Mouse (Mus musculus) heart, embryonic 11.5 days (tissue): ENCODE results near the gene Hspb11. TPM values are rescaled to one million over a fixed set of nuclear protein-coding genes. Genes with fewer than 3 reads are reported as not detected.

Source experiments
- ATAC-seq: fragments of 200-750 bp; cut with Nextera tagmentation; replicated peaks from 2 replicates; pipeline ENCODE4 v1.8.0; 2017; ENCODE audit warnings: moderate library complexity; ENCODE audit not compliant: insufficient number of reproducible peaks, low FRiP score, low TSS enrichment
- H3K27ac ChIP-seq: fragments of 300-500 bp; sonication (generic); 2 replicates; pipeline ENCODE4 v1.5.1; 2014; ENCODE audit warnings: mild to moderate bottlenecking, low read depth, low read length
- H3K27me3 ChIP-seq: fragments of 300-500 bp; sonication (generic); 2 replicates; pipeline ENCODE4 v1.6.1; 2014; ENCODE audit warnings: mild to moderate bottlenecking, low read length, mixed read lengths; ENCODE audit not compliant: control insufficient read depth, insufficient read depth
- H3K36me3 ChIP-seq: fragments of 300-500 bp; sonication (generic); 2 replicates; pipeline ENCODE4 v1.6.1; 2014; ENCODE audit warnings: mild to moderate bottlenecking, low read length, moderate library complexity, mixed read lengths; ENCODE audit not compliant: control insufficient read depth, insufficient read depth
- H3K4me1 ChIP-seq: fragments of 300-500 bp; sonication (generic); 2 replicates; pipeline ENCODE4 v1.6.1; 2014; ENCODE audit warnings: low read length; ENCODE audit not compliant: control insufficient read depth, insufficient read depth
- H3K4me2 ChIP-seq: fragments of 300-500 bp; sonication (generic); 2 replicates; pipeline ENCODE4 v1.6.1; 2014; ENCODE audit warnings: mild to moderate bottlenecking, moderate library complexity
- H3K4me3 ChIP-seq: fragments of 300-500 bp; sonication (generic); 2 replicates; pipeline ENCODE4 v1.5.1; 2014; ENCODE audit warnings: low read depth, low read length
- H3K9ac ChIP-seq: fragments of 300-500 bp; sonication (generic); 2 replicates; pipeline ENCODE4 v1.6.1; 2014; ENCODE audit warnings: mild to moderate bottlenecking, low read depth, low read length, moderate library complexity
- H3K9me3 ChIP-seq: fragments of 300-500 bp; sonication (generic); replicated peaks from 2 replicates; pipeline ENCODE4 v1.6.1; 2016; ENCODE audit warnings: low read length; ENCODE audit not compliant: control insufficient read depth
- WGBS: fragments of 180-500 bp; shearing (Covaris S2); extraction: QIAGEN DNeasy Blood & Tissue Kit; methylation state at CpG from one replicate; pipeline ENCODE4 v1.1.7; 2014; ENCODE audit not compliant: insufficient replicate concordance; 5-methylcytosine and 5-hydroxymethylcytosine counted together
- polyA plus RNA-seq: library from polyadenylated mRNA; unstranded; fragments of >200 nt; fragmentation: Nextera tagmentation; extraction: Ambion mirVana; gene quantifications from 2 replicates; pipeline ENCODE4 v1.2.1, GENCODE M21; 2014

Gene Hspb11
- polyA plus RNA-seq, 1 experiment from 2014 or later: 38.7 TPM

DNA sequence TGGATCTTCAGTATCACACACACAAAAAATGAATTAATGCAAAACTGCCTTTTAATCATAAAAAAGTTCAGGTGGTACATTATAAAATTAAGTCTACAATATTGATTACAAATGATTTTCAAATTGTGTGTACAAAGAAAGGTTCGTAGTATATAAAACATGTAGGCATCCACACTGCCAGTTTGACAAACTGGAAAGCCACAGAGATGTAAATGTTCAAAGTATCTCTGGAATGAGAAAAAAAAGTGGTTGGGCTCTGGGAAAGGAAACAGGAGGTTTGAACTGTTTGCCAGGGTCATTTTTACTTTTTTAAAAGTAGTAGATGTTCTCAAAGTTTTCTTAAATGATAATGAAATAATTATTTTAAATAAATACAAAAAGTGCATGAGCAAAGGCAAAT is 7.4 kb upstream of the Hspb11 start:
- Histone ChIP-seq H3K4me2 (no peak overlapping the region), H3K27ac (peak overlapping the region; percentile 74), H3K9me3 (no peaks in the 10 kb centered on the region), H3K4me3 (no peak overlapping the region), H3K4me1 (peaks cover 51% of the 10 kb centered on the region), H3K36me3 (peaks cover 14% of the 10 kb centered on the region), H3K9ac (no peak overlapping the region), H3K27me3 (no peaks in the 10 kb centered on the region)
- WGBS: 31% methylated on average over 1 of the region's 1 CpGs
- no peak for ATAC-seq

DNA sequence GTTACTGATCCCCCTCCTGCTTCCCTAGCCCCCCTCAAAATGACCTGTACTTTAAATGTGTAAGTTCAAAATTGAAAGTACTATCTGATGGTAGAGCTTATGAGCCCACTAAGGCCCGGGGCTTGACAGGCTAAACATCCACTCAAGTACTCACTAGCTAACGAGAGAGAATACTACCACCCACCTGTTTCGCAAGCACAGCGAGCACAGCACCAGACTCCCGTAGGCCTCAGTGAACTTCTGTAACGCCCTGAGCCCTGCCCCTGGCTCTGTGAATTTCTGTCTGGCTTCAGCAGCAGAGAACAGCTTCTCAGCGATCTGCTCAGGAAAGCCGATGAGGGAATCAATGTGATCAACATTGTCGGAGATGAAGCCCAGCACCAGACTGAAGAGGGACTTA is 6.3 kb upstream of the Hspb11 start:
- no peak for ATAC-seq
- Histone ChIP-seq H3K9ac (no peak overlapping the region), H3K36me3 (peaks cover 5% of the 10 kb centered on the region), H3K9me3 (no peaks in the 10 kb centered on the region), H3K4me1 (peaks cover 55% of the 10 kb centered on the region), H3K4me2 (no peak overlapping the region), H3K27me3 (no peaks in the 10 kb centered on the region), H3K27ac (no peak overlapping the region), H3K4me3 (no peak overlapping the region)
- 71% methylated on average over 9 of the region's 9 CpGs for WGBS

DNA sequence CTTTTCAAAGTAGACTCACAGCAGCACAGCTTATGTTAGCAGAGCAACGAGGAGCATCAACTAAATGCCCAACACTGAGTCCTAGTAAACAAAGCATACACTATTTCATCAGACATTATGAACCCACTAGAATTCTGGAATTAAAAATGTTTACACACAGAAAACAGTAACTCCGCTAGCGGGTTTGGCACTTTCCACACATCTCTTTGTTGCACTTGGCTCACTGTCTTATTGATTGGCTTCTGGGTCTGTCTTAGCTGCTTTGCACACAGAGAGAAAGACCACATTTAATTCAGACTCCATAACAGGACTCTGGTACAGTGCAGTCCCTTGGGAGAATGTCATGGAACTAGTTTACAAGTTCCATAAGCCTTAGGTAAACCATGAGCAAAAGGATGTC is 5.3 kb upstream of the Hspb11 start:
- Histone ChIP-seq H3K27me3 (no peaks in the 10 kb centered on the region), H3K9ac (no peak overlapping the region), H3K4me1 (peaks cover 57% of the 10 kb centered on the region), H3K9me3 (no peaks in the 10 kb centered on the region), H3K4me3 (no peak overlapping the region), H3K36me3 (peaks cover 1% of the 10 kb centered on the region), H3K4me2 (no peak overlapping the region), H3K27ac (no peak overlapping the region)
- WGBS: 79% methylated on average over 3 of the region's 3 CpGs
- no peak for ATAC-seq

DNA sequence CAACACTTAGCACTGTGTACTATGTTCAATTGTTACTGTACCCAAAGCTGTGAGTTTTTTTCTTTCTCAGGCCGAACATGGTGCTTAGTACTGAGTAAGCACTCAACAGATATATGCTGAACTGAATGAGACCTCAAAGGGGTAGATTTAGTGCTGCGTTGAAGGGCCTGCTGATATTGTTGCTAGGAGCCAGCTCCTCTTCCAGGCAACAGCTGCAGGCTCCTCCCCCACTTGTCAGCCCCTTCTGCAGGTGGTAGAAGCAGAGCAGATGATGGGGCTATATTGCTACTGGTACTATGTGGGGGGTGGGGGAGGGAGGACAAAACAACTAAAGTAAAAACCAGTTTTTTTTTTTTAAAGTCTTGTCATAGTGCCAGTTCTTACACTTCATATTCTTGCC is 3.9 kb upstream of the Hspb11 start:
- no peak overlapping the region for H3K9ac ChIP-seq
- no peaks in the 10 kb centered on the region for H3K36me3 ChIP-seq
- peaks cover 50% of the 10 kb centered on the region for H3K4me1 ChIP-seq
- 20% methylated on average over 2 of the region's 2 CpGs for WGBS
- peak overlapping the region; percentile 35 for H3K4me2 ChIP-seq
- H3K4me3 ChIP-seq: no peak overlapping the region
- no peaks in the 10 kb centered on the region for H3K27me3 ChIP-seq
- H3K27ac ChIP-seq: no peak overlapping the region; the same call in 1 of the 2 replicates
- no peaks in the 10 kb centered on the region for H3K9me3 ChIP-seq
- ATAC-seq: no peak

DNA sequence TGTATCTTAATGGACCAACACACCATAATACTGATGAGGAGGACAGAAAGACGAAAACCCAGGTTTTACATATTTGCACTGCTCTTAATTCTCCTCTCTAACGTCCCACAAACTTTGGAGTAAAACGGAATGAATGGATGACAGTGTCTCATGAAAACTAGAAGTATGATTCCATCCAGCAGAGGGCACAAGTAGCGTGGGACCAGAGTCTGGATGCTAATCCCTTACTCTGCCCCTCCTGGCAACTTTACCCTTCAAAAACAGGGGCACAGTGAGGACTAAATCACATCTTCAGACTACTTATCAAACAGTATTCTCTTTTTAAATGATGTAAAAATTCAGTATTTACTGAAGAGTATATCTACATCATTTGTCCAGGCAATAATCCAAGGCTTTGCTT is 2.9 kb upstream of the Hspb11 start:
- no peaks in the 10 kb centered on the region for H3K27me3 ChIP-seq
- H3K4me1 ChIP-seq: peaks cover 41% of the 10 kb centered on the region
- no peak overlapping the region for H3K4me2 ChIP-seq
- H3K36me3 ChIP-seq: no peaks in the 10 kb centered on the region
- H3K9ac ChIP-seq: no peak overlapping the region
- 27% methylated on average over 4 of the region's 4 CpGs for whole genome bisulfite sequencing
- no peak overlapping the region for H3K27ac ChIP-seq
- ATAC-seq: no peak
- H3K9me3 ChIP-seq: no peaks in the 10 kb centered on the region
- H3K4me3 ChIP-seq: no peak overlapping the region

DNA sequence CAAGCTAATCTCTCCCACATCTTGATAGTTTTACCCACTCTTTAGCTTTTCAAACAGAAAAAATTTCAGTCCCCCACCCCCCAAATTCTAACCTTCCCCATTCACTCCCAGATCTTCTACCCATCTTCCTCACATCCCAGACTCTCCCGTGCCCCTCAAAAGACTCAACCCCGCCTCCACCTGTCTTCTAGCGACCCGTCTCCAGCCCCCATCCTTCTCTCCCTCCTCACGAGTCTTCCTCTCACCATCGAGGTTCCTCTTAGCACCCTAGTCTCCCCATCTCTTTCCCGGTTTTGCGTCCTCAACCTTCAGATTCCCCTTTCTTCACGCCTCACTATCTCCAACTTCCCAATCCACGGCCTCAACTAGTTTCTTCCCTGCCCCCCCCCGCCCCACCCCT is 871 bp upstream of the Hspb11 start:
- Histone ChIP-seq H3K4me3 (peak overlapping the region; percentile 77), H3K36me3 (no peaks in the 10 kb centered on the region), H3K27me3 (no peaks in the 10 kb centered on the region), H3K4me2 (peak overlapping the region; percentile 83), H3K9me3 (no peaks in the 10 kb centered on the region), H3K4me1 (peaks cover 31% of the 10 kb centered on the region), H3K9ac (peak overlapping the region; percentile 76), H3K27ac (peak overlapping the region; percentile 72; the same call in 1 of the 2 replicates)
- ATAC-seq: no peak
- 0% methylated on average over 11 of the region's 11 CpGs for WGBS

DNA sequence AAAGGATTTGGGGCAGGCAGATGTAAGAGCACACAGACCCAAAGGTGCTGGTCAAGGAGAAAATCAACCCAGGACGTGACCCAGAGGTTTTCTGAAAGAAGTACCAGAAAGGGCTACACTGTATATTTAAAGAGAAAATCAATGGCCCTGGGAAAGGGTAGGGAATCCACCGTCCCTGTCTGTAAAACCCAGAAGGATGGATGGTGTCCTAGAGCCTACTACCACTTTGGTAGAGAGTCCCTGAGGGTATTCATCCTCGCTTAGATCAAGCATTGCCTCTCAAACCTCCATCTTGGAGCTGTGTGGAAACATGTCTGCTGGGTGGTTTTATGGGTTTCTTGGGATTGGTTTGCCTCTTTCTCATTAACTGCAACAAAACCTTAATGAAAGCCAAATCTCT is 1.0 kb downstream of the Hspb11 start:
- peak overlapping the region; percentile 77 for H3K4me3 ChIP-seq
- H3K4me1 ChIP-seq: peaks cover 20% of the 10 kb centered on the region
- peak overlapping the region; percentile 82 for H3K9ac ChIP-seq
- WGBS: 24% methylated on average over 3 of the region's 3 CpGs
- H3K27me3 ChIP-seq: no peaks in the 10 kb centered on the region
- ATAC-seq: no peak
- 0 out of 2 replicates have a peak overlapping the region, but pooled peaks have one; percentile 79 for H3K27ac ChIP-seq
- H3K4me2 ChIP-seq: peak overlapping the region; percentile 83
- H3K36me3 ChIP-seq: no peaks in the 10 kb centered on the region
- H3K9me3 ChIP-seq: no peaks in the 10 kb centered on the region

DNA sequence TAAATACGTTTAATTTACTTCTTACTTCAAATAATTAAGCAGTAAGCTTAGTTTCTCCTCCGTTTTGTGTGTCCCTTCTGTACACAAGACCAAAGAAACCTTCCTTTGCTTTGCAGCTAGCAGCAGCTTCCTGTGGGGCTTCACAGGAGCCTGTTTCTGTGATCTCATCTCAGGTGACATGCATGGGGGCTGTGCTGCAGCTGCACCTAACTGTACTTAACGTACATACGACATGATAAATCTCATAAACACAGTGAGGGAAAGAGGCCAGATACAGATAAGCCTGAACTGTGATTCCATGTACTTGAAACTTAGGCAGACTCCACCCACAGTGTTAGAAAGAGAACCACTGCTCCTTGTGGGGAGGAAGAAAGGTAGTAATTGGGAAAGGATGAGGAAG is 6.6 kb downstream of the Hspb11 start:
- Histone ChIP-seq H3K36me3 (peaks cover 7% of the 10 kb centered on the region), H3K27me3 (no peaks in the 10 kb centered on the region), H3K9me3 (0 out of 2 replicates have a peak, but pooled peaks cover 3% of the 10 kb centered on the region), H3K9ac (no peak overlapping the region), H3K27ac (no peak overlapping the region), H3K4me1 (no peaks in the 10 kb centered on the region), H3K4me3 (no peak overlapping the region), H3K4me2 (no peak overlapping the region)
- WGBS: 41% methylated on average over 4 of the region's 4 CpGs
- ATAC-seq: no peak

DNA sequence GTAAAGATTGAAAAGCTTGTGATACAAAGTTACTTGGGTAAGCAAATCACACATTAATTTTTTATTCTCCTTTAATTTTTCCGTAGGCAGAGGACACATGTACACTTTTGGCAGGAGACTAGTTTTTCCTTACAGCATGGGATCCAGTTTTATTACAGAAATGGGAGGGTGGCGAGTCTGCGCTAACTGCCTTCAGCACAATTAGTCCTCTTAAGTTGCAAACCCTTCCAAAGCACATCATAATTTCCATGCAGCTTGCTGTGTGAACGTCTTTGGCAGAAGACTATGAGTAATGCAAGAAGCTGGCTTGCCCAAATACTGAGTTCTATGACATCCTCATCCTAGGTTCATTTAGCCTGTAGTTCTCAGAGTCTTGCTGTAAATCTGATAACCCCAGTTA is 20.3 kb downstream of the Hspb11 start:
- Histone ChIP-seq H3K27ac (no peak overlapping the region), H3K27me3 (no peaks in the 10 kb centered on the region), H3K9me3 (no peaks in the 10 kb centered on the region), H3K4me3 (no peak overlapping the region), H3K9ac (no peak overlapping the region), H3K4me1 (no peaks in the 10 kb centered on the region), H3K4me2 (no peak overlapping the region), H3K36me3 (no peaks in the 10 kb centered on the region)
- ATAC-seq: no peak
- 80% methylated on average over 4 of the region's 4 CpGs for WGBS
